Mouse (Mus musculus) midbrain, embryonic 11.5 days (tissue): ENCODE data around the gene Noc3l. TPM values are rescaled to one million over a fixed set of nuclear protein-coding genes. Genes with fewer than 3 reads are reported as not detected.

Experiments used
- ATAC-seq: fragments of 200-750 bp; cut with Nextera tagmentation; 2 replicates; pipeline ENCODE4 v1.8.0; 2017; ENCODE audit warnings: moderate TSS enrichment, moderate library complexity; ENCODE audit not compliant: low FRiP score
- DNase-seq: peaks from one replicate; pipeline ENCODE4 v3.0.0; 2015; ENCODE audit warnings: low spot score; ENCODE audit errors: missing footprints
- H3K27ac ChIP-seq: fragments of 300-500 bp; sonication (generic); 2 replicates; pipeline ENCODE4 v1.5.1; 2014; ENCODE audit warnings: low read depth, low read length
- H3K27me3 ChIP-seq: fragments of 300-500 bp; sonication (generic); 2 replicates; pipeline ENCODE4 v1.6.1; 2014; ENCODE audit warnings: mild to moderate bottlenecking, low read length, moderate library complexity, mixed read lengths; ENCODE audit not compliant: control insufficient read depth, insufficient read depth
- H3K36me3 ChIP-seq: fragments of 300-500 bp; sonication (generic); 2 replicates; pipeline ENCODE4 v1.6.1; 2014; ENCODE audit warnings: mild to moderate bottlenecking, low read length, moderate library complexity, mixed read lengths; ENCODE audit not compliant: control insufficient read depth, insufficient read depth
- H3K4me1 ChIP-seq: fragments of 300-500 bp; sonication (generic); 2 replicates; pipeline ENCODE4 v1.6.1; 2014; ENCODE audit warnings: low read length; ENCODE audit not compliant: control insufficient read depth, insufficient read depth
- H3K4me2 ChIP-seq: fragments of 300-500 bp; sonication (generic); 2 replicates; pipeline ENCODE4 v1.6.1; 2014; ENCODE audit warnings: mild to moderate bottlenecking, moderate library complexity
- H3K4me3 ChIP-seq: fragments of 300-500 bp; sonication (generic); 2 replicates; pipeline ENCODE4 v1.5.1; 2014; ENCODE audit warnings: low read depth, low read length
- H3K9ac ChIP-seq: fragments of 300-500 bp; sonication (generic); 2 replicates; pipeline ENCODE4 v1.6.1; 2014; ENCODE audit warnings: low read length
- H3K9me3 ChIP-seq: fragments of 300-500 bp; sonication (generic); 2 replicates; pipeline ENCODE4 v1.6.1; 2016; ENCODE audit warnings: low read length; ENCODE audit not compliant: control insufficient read depth
- WGBS: fragments of 180-500 bp; shearing (Covaris S2); extraction: QIAGEN DNeasy Blood & Tissue Kit; methylation state at CpG from one replicate; pipeline ENCODE4 v1.1.7; 2014; 5-methylcytosine and 5-hydroxymethylcytosine counted together
- polyA plus RNA-seq: library from polyadenylated mRNA; unstranded; fragments of >200 nt; fragmentation: Nextera tagmentation; extraction: Ambion mirVana; gene quantifications from 2 replicates; pipeline ENCODE4 v1.2.1, GENCODE M21; 2014

Noc3l gene
- polyA plus RNA-seq, 1 experiment from 2014 or later: 10.5 TPM

GRCm38 (mm10) chr19:38820186-38820804 is 1.3 kb upstream of the Noc3l start:
- no peak overlapping the region for H3K4me2 ChIP-seq
- H3K36me3 ChIP-seq: no peaks in the 10 kb centered on the region
- no peak overlapping the region for H3K9ac ChIP-seq
- DNase-seq (peak; percentile 79), ATAC-seq (no peak)
- no peaks in the 10 kb centered on the region for H3K27me3 ChIP-seq
- no peak overlapping the region for H3K4me3 ChIP-seq
- 86% methylated on average over 4 of the region's 4 CpGs for WGBS
- H3K4me1 ChIP-seq: peaks cover 6% of the 10 kb centered on the region
- H3K27ac ChIP-seq: no peak overlapping the region
- no peaks in the 10 kb centered on the region for H3K9me3 ChIP-seq

DNA sequence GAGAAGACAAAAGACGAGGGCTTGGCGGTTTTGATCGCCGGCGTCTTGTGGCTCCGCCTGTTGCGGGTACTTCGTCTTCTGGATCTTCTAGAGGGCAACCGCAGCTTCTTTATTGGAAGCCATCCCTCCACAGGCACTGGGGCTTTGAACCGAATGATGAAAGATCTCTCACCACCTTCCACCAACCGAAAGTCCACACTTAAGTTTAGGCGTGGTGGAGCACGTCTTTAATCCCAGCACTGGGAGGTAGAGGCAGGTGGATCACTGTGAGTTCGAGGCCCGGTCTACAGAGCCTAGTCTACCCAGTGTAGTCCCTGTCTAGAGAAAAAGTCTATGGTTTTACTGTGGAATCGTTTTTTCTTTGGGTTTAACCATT is 378 bp upstream of the Noc3l start:
- no peaks in the 10 kb centered on the region for H3K9me3 ChIP-seq
- peak overlapping the region; percentile 87 for H3K4me2 ChIP-seq
- no peaks in the 10 kb centered on the region for H3K27me3 ChIP-seq
- H3K36me3 ChIP-seq: no peaks in the 10 kb centered on the region; the same call in 1 of the 2 replicates
- ATAC-seq: peak; percentile 74
- DNase-seq: no peak
- H3K27ac ChIP-seq: no peak overlapping the region
- WGBS: 14% methylated on average over 16 of the region's 16 CpGs
- peaks cover 6% of the 10 kb centered on the region for H3K4me1 ChIP-seq
- H3K9ac ChIP-seq: peak overlapping the region; percentile 85
- H3K4me3 ChIP-seq: peak overlapping the region; percentile 82

- H3K4me1 ChIP-seq: peaks cover 6% of the 10 kb centered on the region
- H3K4me3 ChIP-seq: peak overlapping the region; percentile 82
- 46% methylated on average over 8 of the region's 8 CpGs for WGBS
- H3K9me3 ChIP-seq: no peaks in the 10 kb centered on the region
- no peak overlapping the region for H3K27ac ChIP-seq
- peak overlapping the region; percentile 87 for H3K4me2 ChIP-seq
- DNase-seq (peak; percentile 17), ATAC-seq (no peak)
- no peaks in the 10 kb centered on the region; the same call in 1 of the 2 replicates for H3K36me3 ChIP-seq
- no peaks in the 10 kb centered on the region for H3K27me3 ChIP-seq
- H3K9ac ChIP-seq: peak overlapping the region; percentile 85
Observed at GRCm38 (mm10) chr19:38818191-38818590, 846 bp downstream of the Noc3l start.

DNA sequence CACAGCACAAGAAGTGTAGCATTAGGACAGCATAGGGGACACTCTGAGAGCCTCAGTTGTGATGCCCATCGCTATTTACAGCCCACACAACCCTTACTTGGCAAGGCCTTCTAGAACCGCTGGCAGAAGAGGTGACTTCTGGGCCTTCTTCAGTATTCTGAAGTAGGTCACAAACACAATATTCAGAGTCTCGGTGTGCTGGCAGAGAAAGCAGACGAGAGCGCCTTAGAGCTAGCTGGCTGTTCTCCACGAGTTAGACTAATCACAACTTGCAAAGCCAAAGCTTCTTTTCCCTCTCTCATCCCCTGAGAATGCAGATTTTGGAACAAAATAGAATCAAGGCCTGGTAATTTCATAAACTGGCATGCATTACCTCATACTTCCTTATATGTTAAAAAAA is 20.2 kb downstream of the Noc3l start:
- ATAC-seq (no peak), DNase-seq (no peak)
- Histone ChIP-seq H3K27ac (no peak overlapping the region), H3K9ac (no peak overlapping the region), H3K4me3 (no peak overlapping the region), H3K27me3 (no peaks in the 10 kb centered on the region), H3K4me1 (no peaks in the 10 kb centered on the region), H3K36me3 (peaks cover 19% of the 10 kb centered on the region; the same call in 1 of the 2 replicates), H3K4me2 (no peak overlapping the region), H3K9me3 (no peaks in the 10 kb centered on the region)
- 98% methylated on average over 6 of the region's 6 CpGs for WGBS

GRCm38 (mm10) chr19:38798291-38798690 is 20.7 kb downstream of the Noc3l start:
- H3K36me3 ChIP-seq: peaks cover 24% of the 10 kb centered on the region

DNA sequence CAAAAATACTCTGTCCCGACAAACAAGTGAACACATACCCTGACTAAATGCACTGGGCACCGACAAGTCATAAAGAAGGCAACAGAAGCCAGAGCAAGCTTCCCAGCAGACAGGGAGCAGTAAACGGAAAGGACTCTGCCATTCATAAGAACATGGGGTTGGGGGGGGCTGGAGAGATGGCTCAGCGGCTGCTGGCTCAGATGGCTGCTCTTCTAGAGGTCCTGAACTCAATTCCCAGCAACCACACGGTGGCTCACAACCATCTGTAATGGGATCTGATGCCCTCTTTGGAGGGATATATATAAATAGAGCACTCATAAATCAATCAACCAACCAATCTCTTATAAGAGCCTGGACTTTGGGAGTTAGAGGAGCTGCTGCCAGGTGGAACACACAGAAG is 22.5 kb downstream of the Noc3l start:
- WGBS: 84% methylated on average over 5 of the region's 5 CpGs
- ATAC-seq: no peak

More at GRCm38 (mm10) chr19:38798291-38798690, 20.7 kb downstream of the Noc3l start:
- Histone ChIP-seq H3K9me3 (no peaks in the 10 kb centered on the region), H3K27me3 (no peaks in the 10 kb centered on the region), H3K4me3 (no peak overlapping the region), H3K27ac (no peak overlapping the region), H3K4me2 (no peak overlapping the region), H3K4me1 (no peaks in the 10 kb centered on the region), H3K9ac (no peak overlapping the region)
- DNase-seq: peak; percentile 31
- no peak for ATAC-seq
- WGBS: 86% methylated on average over 1 of the region's 1 CpGs

GRCm38 (mm10) chr19:38793563-38794045 is 25.4 kb downstream of the Noc3l start:
- DNase-seq (no peak), ATAC-seq (no peak)
- peaks cover 38% of the 10 kb centered on the region for H3K36me3 ChIP-seq
- no peaks in the 10 kb centered on the region for H3K4me1 ChIP-seq
- H3K9ac ChIP-seq: no peak overlapping the region
- H3K27me3 ChIP-seq: no peaks in the 10 kb centered on the region
- no peak overlapping the region for H3K27ac ChIP-seq
- H3K9me3 ChIP-seq: no peaks in the 10 kb centered on the region
- 96% methylated on average over 7 of the region's 7 CpGs for WGBS
- H3K4me3 ChIP-seq: no peak overlapping the region
- H3K4me2 ChIP-seq: no peak overlapping the region

More for the DNA sequence above, 22.5 kb downstream of the Noc3l start:
- Histone ChIP-seq H3K27ac (no peak overlapping the region), H3K36me3 (peaks cover 30% of the 10 kb centered on the region), H3K9me3 (no peaks in the 10 kb centered on the region), H3K9ac (no peak overlapping the region), H3K27me3 (no peaks in the 10 kb centered on the region), H3K4me3 (no peak overlapping the region), H3K4me2 (no peak overlapping the region), H3K4me1 (no peaks in the 10 kb centered on the region)
- DNase-seq: peak; percentile 78

DNA sequence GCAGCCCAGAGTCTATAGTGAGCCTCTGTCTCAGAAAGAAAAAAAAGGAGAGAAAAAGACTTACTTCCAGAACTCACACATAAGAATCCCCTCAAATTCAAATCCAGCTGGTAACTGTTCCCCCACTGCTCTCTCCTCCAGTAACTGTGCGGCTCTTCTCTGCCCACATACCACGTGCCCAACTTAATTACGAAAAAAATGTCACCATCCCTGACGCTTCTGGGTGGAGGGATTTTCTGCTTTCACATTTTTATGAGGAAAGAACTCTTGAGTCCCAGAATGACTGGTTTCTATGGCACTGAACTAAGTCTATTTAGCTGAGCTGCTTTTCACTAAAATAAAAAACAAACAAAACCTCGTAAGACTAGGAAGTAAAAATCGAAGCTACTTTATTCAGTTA is 31.3 kb downstream of the Noc3l start:
- Histone ChIP-seq H3K4me3 (no peak overlapping the region), H3K4me1 (no peaks in the 10 kb centered on the region), H3K27me3 (no peaks in the 10 kb centered on the region), H3K9me3 (no peaks in the 10 kb centered on the region), H3K36me3 (peaks cover 17% of the 10 kb centered on the region; the same call in 1 of the 2 replicates), H3K9ac (no peak overlapping the region), H3K4me2 (no peak overlapping the region), H3K27ac (no peak overlapping the region)
- DNase-seq (no peak), ATAC-seq (no peak)
- 89% methylated on average over 6 of the region's 6 CpGs for WGBS

- H3K4me1 ChIP-seq: no peaks in the 10 kb centered on the region
- H3K27me3 ChIP-seq: no peaks in the 10 kb centered on the region
- DNase-seq: no peak
- no peaks in the 10 kb centered on the region for H3K9me3 ChIP-seq
- no peak overlapping the region for H3K4me3 ChIP-seq
- H3K4me2 ChIP-seq: no peak overlapping the region
- no peaks in the 10 kb centered on the region for H3K36me3 ChIP-seq
- ATAC-seq: no peak
- H3K9ac ChIP-seq: no peak overlapping the region
- no peak overlapping the region for H3K27ac ChIP-seq
- 92% methylated on average over 9 of the region's 9 CpGs for WGBS
Observed at GRCm38 (mm10) chr19:38783542-38783941, 35.5 kb downstream of the Noc3l start.
